Mouse (Mus musculus): ENCODE results near the gene Epb42. TPM values are rescaled to one million over a fixed set of nuclear protein-coding genes. Genes with fewer than 3 reads are reported as not detected.
"Not testable (repeated sequence)": the region's sequence is repeated elsewhere in the genome, so short reads cannot be mapped to it uniquely, and the experiment has no call there.

Gene Epb42
- polyA plus RNA-seq, 1 experiment from 2014 or later = 6.8 TPM

GRCm38 (mm10) chr2:121004018-121004811 is 32.7 kb downstream of the Epb42 start:
- ATAC-seq (ENCODE audit: low FRiP score) = no peak
- Histone ChIP-seq H3K9ac (no peak overlapping the region), H3K9me3 (replicated peaks) (no peaks in the 10 kb centered on the region), H3K4me2 (replicated peaks) (no peak overlapping the region), H3K27me3 (no peaks in the 10 kb centered on the region), H3K4me3 (no peak overlapping the region), H3K4me1 (peaks cover 5% of the 10 kb centered on the region), H3K36me3 (no peaks in the 10 kb centered on the region), H3K27ac (no peak overlapping the region)
- 84% methylated on average over 7 of the region's 7 CpGs for WGBS

DNA sequence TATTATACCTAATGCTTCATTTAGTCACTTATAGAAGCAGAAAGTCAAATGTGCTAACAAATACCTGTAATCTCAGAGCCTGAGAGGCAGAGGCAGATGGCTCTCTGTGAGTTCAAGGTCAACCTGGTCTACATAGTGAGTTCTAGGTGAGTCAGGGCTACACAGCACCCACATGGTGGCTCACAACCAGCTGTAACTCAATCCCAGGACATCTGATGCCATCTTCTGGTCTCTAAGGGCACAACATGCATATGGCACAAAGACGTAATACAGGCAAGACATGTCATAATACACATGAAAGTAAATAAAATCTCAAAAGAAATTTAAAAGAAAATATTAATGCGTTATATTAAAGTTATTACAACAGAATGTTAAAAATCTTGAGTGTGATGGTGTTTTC is 33.3 kb downstream of the Epb42 start:
- no peak overlapping the region for H3K9ac ChIP-seq
- H3K27ac ChIP-seq = no peak overlapping the region
- no peak overlapping the region for H3K4me3 ChIP-seq
- H3K4me1 ChIP-seq = no peaks in the 10 kb centered on the region
- 65% methylated on average over 2 of the region's 2 CpGs for WGBS
- no peaks in the 10 kb centered on the region for H3K9me3 ChIP-seq (replicated peaks)
- H3K4me2 ChIP-seq (replicated peaks) = no peak overlapping the region
- H3K27me3 ChIP-seq = no peaks in the 10 kb centered on the region
- no peak for ATAC-seq (ENCODE audit: low FRiP score)
- no peaks in the 10 kb centered on the region for H3K36me3 ChIP-seq

GRCm38 (mm10) chr2:120998863-120999262 is 38.0 kb downstream of the Epb42 start:
- no peak overlapping the region for H3K27ac ChIP-seq
- no peak for ATAC-seq (ENCODE audit: low FRiP score)
- no peaks in the 10 kb centered on the region for H3K4me1 ChIP-seq
- no peak overlapping the region for H3K4me2 ChIP-seq (replicated peaks)
- no peak overlapping the region for H3K9ac ChIP-seq
- no peaks in the 10 kb centered on the region for H3K36me3 ChIP-seq
- 88% methylated on average over 8 of the region's 8 CpGs for WGBS
- no peaks in the 10 kb centered on the region for H3K9me3 ChIP-seq (replicated peaks)
- no peak overlapping the region for H3K4me3 ChIP-seq
- no peaks in the 10 kb centered on the region for H3K27me3 ChIP-seq

- ATAC-seq (ENCODE audit: low FRiP score); H3K9me3 ChIP-seq (replicated peaks); H3K4me1 ChIP-seq; H3K36me3 ChIP-seq; H3K27ac ChIP-seq; H3K27me3 ChIP-seq; H3K4me2 ChIP-seq (replicated peaks); H3K9ac ChIP-seq; H3K4me3 ChIP-seq: not testable (repeated sequence)
- 93% methylated on average over 1 of the region's 1 CpGs for WGBS
Measured at GRCm38 (mm10) chr2:120996607-120997006, 40.3 kb downstream of the Epb42 start.

DNA sequence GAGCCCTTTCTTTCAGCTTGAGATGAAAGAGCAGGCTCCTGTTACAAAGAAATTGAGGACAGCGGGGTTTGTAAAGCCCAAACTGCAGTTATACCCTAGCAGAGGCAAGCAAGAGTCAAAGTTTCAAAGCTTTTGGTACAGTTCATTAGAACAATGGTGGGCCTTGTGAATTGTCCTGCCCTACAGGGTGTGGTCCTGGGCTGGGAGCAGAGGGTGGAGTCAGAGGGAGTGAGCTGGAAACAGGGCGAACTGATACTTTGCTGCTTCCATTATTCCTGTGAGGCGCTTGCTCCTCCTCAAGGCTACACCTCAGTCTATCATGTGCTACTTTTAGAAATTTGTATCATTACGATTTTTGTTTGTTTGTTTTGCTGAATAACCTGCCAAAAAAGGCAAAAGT is 45.7 kb downstream of the Epb42 start:
- Histone ChIP-seq H3K4me3 (no peak overlapping the region), H3K9ac (no peak overlapping the region), H3K27ac (no peak overlapping the region), H3K36me3 (no peaks in the 10 kb centered on the region), H3K4me1 (no peaks in the 10 kb centered on the region), H3K4me2 (replicated peaks) (no peak overlapping the region), H3K27me3 (no peaks in the 10 kb centered on the region), H3K9me3 (replicated peaks) (no peaks in the 10 kb centered on the region)
- 72% methylated on average over 4 of the region's 4 CpGs for WGBS
- no peak for ATAC-seq (ENCODE audit: low FRiP score)

DNA sequence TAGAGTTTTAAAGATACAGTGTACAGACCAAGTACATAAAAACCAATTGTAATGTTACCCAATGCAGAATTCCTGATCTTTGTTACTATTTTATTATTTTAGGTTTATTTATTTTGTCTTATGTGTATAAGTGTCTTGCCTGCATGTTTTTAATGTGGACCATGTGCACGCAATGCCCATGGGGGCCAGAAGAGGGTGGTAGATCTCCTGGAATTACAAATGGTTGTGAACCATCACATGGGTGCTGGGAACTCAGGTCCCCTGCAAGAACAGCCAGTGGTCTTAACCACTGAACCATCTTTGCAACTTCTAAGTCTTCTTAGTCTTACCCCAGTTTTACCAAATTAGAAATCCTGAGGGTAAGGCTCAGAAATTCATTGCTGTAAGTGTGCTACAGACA is 51.6 kb downstream of the Epb42 start:
- no peak overlapping the region for H3K4me2 ChIP-seq (replicated peaks)
- no peak for ATAC-seq (ENCODE audit: low FRiP score)
- no peak overlapping the region for H3K9ac ChIP-seq
- no peaks in the 10 kb centered on the region for H3K27me3 ChIP-seq
- H3K9me3 ChIP-seq (replicated peaks) = no peaks in the 10 kb centered on the region
- H3K36me3 ChIP-seq = no peaks in the 10 kb centered on the region
- WGBS = 93% methylated on average over 1 of the region's 1 CpGs
- H3K4me1 ChIP-seq = no peaks in the 10 kb centered on the region
- H3K27ac ChIP-seq = no peak overlapping the region
- H3K4me3 ChIP-seq = no peak overlapping the region

GRCm38 (mm10) chr2:120983611-120984010 is 53.3 kb downstream of the Epb42 start:
- Histone ChIP-seq H3K4me3 (no peak overlapping the region), H3K4me2 (replicated peaks) (no peak overlapping the region), H3K27me3 (no peaks in the 10 kb centered on the region), H3K4me1 (no peaks in the 10 kb centered on the region), H3K9ac (no peak overlapping the region), H3K9me3 (replicated peaks) (no peaks in the 10 kb centered on the region), H3K27ac (no peak overlapping the region), H3K36me3 (no peaks in the 10 kb centered on the region)
- 8% methylated on average over 2 of the region's 2 CpGs for WGBS
- ATAC-seq (ENCODE audit: low FRiP score) = no peak

- H3K9me3 ChIP-seq (replicated peaks) = no peaks in the 10 kb centered on the region
- no peaks in the 10 kb centered on the region for H3K36me3 ChIP-seq
- no peak overlapping the region for H3K27ac ChIP-seq
- H3K4me1 ChIP-seq = no peaks in the 10 kb centered on the region
- no peak for ATAC-seq (ENCODE audit: low FRiP score)
- H3K4me2 ChIP-seq (replicated peaks) = no peak overlapping the region
- H3K27me3 ChIP-seq = no peaks in the 10 kb centered on the region
- H3K4me3 ChIP-seq = no peak overlapping the region
- H3K9ac ChIP-seq = no peak overlapping the region
- 67% methylated on average over 2 of the region's 2 CpGs for WGBS
Measured at GRCm38 (mm10) chr2:120980861-120981260, 56.0 kb downstream of the Epb42 start.

DNA sequence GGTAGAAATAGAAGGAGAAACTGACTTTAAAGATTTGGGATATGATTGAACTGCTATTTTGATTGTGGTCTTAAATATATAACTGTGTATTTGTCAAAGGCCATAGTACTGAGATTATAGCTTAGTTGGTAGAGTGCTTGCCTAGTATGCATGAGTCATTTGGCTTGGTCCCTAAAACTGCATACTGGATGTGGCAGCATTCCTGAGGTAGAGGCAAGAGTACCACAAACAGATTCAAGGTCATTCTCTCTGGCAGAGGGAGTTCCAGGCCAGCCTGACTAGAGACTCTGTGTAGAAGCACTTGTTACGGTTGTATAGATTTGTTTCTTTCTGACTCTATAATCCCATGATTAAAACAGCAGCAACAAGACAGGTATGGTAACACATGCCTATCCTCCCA is 57.1 kb downstream of the Epb42 start:
- WGBS = 87% methylated on average over 1 of the region's 1 CpGs
- Histone ChIP-seq H3K4me3 (no peak overlapping the region), H3K9me3 (replicated peaks) (no peaks in the 10 kb centered on the region), H3K27ac (no peak overlapping the region), H3K27me3 (no peaks in the 10 kb centered on the region), H3K4me2 (replicated peaks) (no peak overlapping the region), H3K36me3 (no peaks in the 10 kb centered on the region), H3K9ac (no peak overlapping the region), H3K4me1 (no peaks in the 10 kb centered on the region)
- ATAC-seq (ENCODE audit: low FRiP score) = no peak

DNA sequence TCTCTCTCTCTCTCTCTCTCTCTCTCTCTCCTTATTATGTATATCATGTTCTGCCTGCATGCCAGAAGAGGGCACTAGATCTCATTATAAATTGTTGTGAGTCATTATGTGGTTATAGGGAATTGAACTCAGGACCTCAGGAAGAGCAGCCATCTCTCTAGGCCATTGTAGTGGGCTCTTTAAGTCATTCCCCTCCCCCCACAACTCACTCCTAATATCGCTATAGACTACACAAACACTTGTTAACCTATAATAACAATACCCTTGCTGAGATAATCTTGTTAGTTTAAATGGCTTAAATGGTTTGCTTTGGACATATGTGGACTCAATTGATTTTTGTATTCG is 58.2 kb downstream of the Epb42 start:
- no peak overlapping the region for H3K4me2 ChIP-seq (replicated peaks)
- H3K4me3 ChIP-seq = no peak overlapping the region
- WGBS = 52% methylated on average over 2 of the region's 2 CpGs

DNA sequence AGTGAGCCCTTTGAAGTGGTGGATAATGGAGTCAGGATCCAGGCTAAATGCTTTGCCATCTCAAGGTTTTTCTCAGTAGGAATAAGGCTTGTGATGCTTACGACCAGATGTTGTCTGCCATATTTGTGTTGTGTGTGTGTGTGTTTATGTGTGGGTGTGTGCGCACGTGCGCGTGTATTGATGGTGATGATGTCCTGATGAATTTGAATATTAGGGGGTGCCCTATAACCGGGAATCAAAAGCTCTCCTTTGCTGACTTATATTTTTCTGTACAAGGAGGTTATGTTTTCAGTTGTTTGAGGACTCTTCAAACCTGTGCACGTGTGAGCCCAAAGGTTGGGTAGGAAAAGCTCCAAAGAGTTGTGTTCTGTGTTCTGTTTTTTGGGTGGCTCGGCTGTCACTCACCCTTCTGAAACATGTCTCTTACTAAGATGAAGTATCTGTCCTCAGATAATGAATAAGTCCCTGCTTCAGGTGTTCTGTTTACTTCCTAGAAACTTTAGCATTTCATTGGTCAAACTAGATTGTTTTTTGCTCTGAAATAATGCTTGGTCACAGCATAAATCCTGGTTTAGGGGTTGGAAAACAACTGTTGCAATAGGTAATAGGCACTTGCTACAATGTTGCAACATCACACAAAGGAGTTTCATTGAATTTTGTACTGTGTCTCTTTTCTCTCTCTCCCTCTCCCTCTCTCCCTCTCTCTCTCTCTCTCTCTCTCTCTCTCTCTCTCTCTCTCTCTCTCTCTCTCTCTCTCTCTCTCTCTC is 58.8 kb downstream of the Epb42 start:
- Histone ChIP-seq H3K27ac (no peak overlapping the region), H3K4me1 (no peaks in the 10 kb centered on the region)
- 84% methylated on average over 8 of the region's 8 CpGs for WGBS

More for the DNA sequence above, 58.2 kb downstream of the Epb42 start:
- Histone ChIP-seq H3K9me3 (replicated peaks) (no peaks in the 10 kb centered on the region), H3K27ac (no peak overlapping the region), H3K27me3 (no peaks in the 10 kb centered on the region), H3K36me3 (no peaks in the 10 kb centered on the region), H3K4me1 (no peaks in the 10 kb centered on the region), H3K9ac (no peak overlapping the region)
- no peak for ATAC-seq (ENCODE audit: low FRiP score)

GRCm38 (mm10) chr2:120976990-120977925 is 59.6 kb downstream of the Epb42 start, which contains the start of gene Tmem62:
Tmem62 (plus strand) TSS chr2:120977017.
- H3K9ac ChIP-seq = peak within 1 kb of the TSS; percentile 85
- peak within 1 kb of the TSS; percentile 74 for H3K4me3 ChIP-seq
- peaks cover 6% of the 10 kb centered on the region; the same call in 1 of the 2 replicates for H3K27me3 ChIP-seq
- H3K36me3 ChIP-seq = no peaks in the 10 kb centered on the region
- peak within 1 kb of the TSS; percentile 89 for H3K4me2 ChIP-seq (replicated peaks)
- peak within 1 kb of the TSS; percentile 87 for H3K27ac ChIP-seq
- 1% methylated on average over 67 of the region's 71 CpGs for WGBS
- no peaks in the 10 kb centered on the region for H3K4me1 ChIP-seq
- peak; percentile 80 for ATAC-seq (ENCODE audit: low FRiP score)
- H3K9me3 ChIP-seq (replicated peaks) = no peaks in the 10 kb centered on the region

More for the DNA sequence above, 58.8 kb downstream of the Epb42 start:
- Histone ChIP-seq H3K4me3 (peak overlapping the region; percentile 74), H3K27me3 (peaks cover 3% of the 10 kb centered on the region; the same call in 1 of the 2 replicates), H3K4me2 (replicated peaks) (peak overlapping the region; percentile 89), H3K9ac (peak overlapping the region; percentile 85; the same call in 1 of the 2 replicates), H3K9me3 (replicated peaks) (no peaks in the 10 kb centered on the region), H3K36me3 (no peaks in the 10 kb centered on the region)
- no peak for ATAC-seq (ENCODE audit: low FRiP score)

All from hindbrain, embryonic 12.5 days (tissue).